Mouse (Mus musculus) lung, postnatal 0 days (tissue): ENCODE measurements around the gene Cenpt. TPM values are rescaled to one million over a fixed set of nuclear protein-coding genes. Genes with fewer than 3 reads are reported as not detected.

Experiments
- ATAC-seq: fragments of 200-750 bp; cut with Nextera tagmentation; 2 replicates; pipeline ENCODE4 v1.8.0; 2017; ENCODE audit warnings: moderate library complexity
- DNase-seq: peaks from one replicate; pipeline ENCODE4 v3.0.0-alpha.2; 2016; ENCODE audit warnings: low spot score
- H3K27ac ChIP-seq: fragments of 300-500 bp; sonication (generic); 2 replicates; pipeline ENCODE4 v1.5.1; 2014; ENCODE audit warnings: antibody characterized with exemption, mild to moderate bottlenecking, low read length, mixed read lengths
- H3K27me3 ChIP-seq: fragments of 300-500 bp; sonication (generic); replicated peaks from 2 replicates; pipeline ENCODE4 v1.6.1; 2014; ENCODE audit warnings: low read length, mixed read lengths; ENCODE audit not compliant: insufficient read depth
- H3K36me3 ChIP-seq: fragments of 300-500 bp; sonication (generic); 2 replicates; pipeline ENCODE4 v1.6.1; 2014; ENCODE audit warnings: low read length, mixed read lengths; ENCODE audit not compliant: insufficient read depth
- H3K4me1 ChIP-seq: fragments of 300-500 bp; sonication (generic); 2 replicates; pipeline ENCODE4 v1.6.1; 2014; ENCODE audit warnings: antibody characterized with exemption, low read depth, low read length, mixed read lengths; ENCODE audit not compliant: insufficient read depth
- H3K4me2 ChIP-seq: fragments of 300-500 bp; sonication (generic); replicated peaks from 2 replicates; pipeline ENCODE4 v1.6.1; 2014; ENCODE audit warnings: low read depth, mild to moderate bottlenecking, low read length, moderate library complexity, mixed read lengths
- H3K4me3 ChIP-seq: fragments of 300-500 bp; sonication (generic); 2 replicates; pipeline ENCODE4 v1.5.1; 2014; ENCODE audit warnings: low read depth, low read length
- H3K9ac ChIP-seq: fragments of 300-500 bp; sonication (generic); replicated peaks from 2 replicates; pipeline ENCODE4 v1.6.1; 2014; ENCODE audit warnings: low read depth, mild to moderate bottlenecking
- H3K9me3 ChIP-seq: fragments of 300-500 bp; sonication (generic); 2 replicates; pipeline ENCODE4 v1.6.1; 2016; ENCODE audit warnings: low read length, mixed read lengths
- CTCF ChIP-seq: IDR thresholded peaks from 2 replicates; pipeline ENCODE4 v1.5.1; 2016; ENCODE audit warnings: antibody characterized with exemption, mild to moderate bottlenecking
- EP300 ChIP-seq: IDR thresholded peaks from 2 replicates; pipeline ENCODE4 v1.6.1; 2016; ENCODE audit warnings: antibody characterized with exemption, mild to moderate bottlenecking, control low read depth
- WGBS: fragments of 180-500 bp; shearing (Covaris S2); extraction: QIAGEN DNeasy Blood & Tissue Kit; methylation state at CpG from one replicate; pipeline ENCODE4 v1.1.7; 2014; 5-methylcytosine and 5-hydroxymethylcytosine counted together
- polyA plus RNA-seq: library from polyadenylated mRNA; unstranded; fragments of >200 nt; fragmentation: Nextera tagmentation; extraction: Ambion mirVana; gene quantifications from 2 replicates; pipeline ENCODE4 v1.2.1, GENCODE M21; 2015

Cenpt gene
- polyA plus RNA-seq, 1 experiment from 2014 or later = 14.3 TPM

DNA sequence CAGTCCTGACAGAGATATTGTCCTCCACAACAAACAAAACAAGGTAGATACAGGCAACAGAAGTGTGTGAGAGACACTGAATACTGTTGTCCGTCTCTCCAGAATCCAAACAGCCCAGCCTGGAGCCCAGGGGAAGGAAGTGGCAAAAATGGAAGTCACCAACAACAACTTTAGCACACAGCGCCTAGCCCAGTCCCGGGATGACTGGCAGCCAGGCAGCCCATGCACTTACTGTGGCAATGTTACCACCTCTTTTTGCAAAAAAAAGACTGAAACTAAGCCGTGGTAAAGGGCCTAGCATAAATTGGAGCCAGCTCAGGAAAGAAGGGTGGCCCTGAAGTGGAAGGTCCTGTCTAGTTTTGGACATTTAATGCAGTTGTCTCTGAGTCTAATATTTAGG lies 26.7 kb downstream of the Cenpt start:
- H3K27me3 ChIP-seq = no peaks in the 10 kb centered on the region
- peaks cover 10% of the 10 kb centered on the region for H3K36me3 ChIP-seq
- peaks cover 13% of the 10 kb centered on the region for H3K4me1 ChIP-seq
- WGBS = 2% methylated on average over 4 of the region's 4 CpGs
- peak overlapping the region; percentile 82 for H3K27ac ChIP-seq
- peak overlapping the region; percentile 80 for H3K4me2 ChIP-seq
- peak; percentile 18 for DNase-seq
- no peak for ATAC-seq
- H3K9me3 ChIP-seq = no peaks in the 10 kb centered on the region
- H3K9ac ChIP-seq = peak overlapping the region; percentile 94
- H3K4me3 ChIP-seq = peak overlapping the region; percentile 96
- no peak for TF ChIP-seq EP300
- TF ChIP-seq CTCF = no peak

DNA sequence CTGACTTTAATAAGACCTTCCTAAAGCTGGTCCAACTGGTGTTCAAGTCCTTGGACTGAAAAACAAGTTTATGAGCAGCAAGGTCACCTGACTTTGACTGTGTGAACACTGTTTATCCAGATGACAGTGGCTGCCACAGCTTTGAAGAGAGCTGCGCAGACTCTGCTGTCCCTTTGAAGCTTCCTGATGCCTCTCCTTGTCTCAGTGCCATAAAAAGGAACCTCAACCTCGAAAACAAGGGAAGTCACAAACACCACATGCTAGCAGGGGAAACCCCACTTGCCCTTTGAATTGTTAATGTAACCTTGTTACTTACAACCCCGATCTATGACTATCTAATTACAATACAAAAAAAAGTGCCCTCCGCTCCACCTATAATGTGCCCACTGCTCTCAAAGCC lies 27.6 kb downstream of the Cenpt start:
- Histone ChIP-seq H3K27me3 (no peaks in the 10 kb centered on the region), H3K4me3 (peak overlapping the region; percentile 96; the same call in 1 of the 2 replicates), H3K4me2 (peak overlapping the region; percentile 80; the same call in 1 of the 2 replicates), H3K4me1 (peaks cover 13% of the 10 kb centered on the region), H3K36me3 (peaks cover 10% of the 10 kb centered on the region), H3K9ac (no peak overlapping the region), H3K27ac (no peak overlapping the region), H3K9me3 (no peaks in the 10 kb centered on the region)
- TF ChIP-seq CTCF (no peak), EP300 (no peak)
- no peak for ATAC-seq
- no peak for DNase-seq
- WGBS = 69% methylated on average over 4 of the region's 4 CpGs

DNA sequence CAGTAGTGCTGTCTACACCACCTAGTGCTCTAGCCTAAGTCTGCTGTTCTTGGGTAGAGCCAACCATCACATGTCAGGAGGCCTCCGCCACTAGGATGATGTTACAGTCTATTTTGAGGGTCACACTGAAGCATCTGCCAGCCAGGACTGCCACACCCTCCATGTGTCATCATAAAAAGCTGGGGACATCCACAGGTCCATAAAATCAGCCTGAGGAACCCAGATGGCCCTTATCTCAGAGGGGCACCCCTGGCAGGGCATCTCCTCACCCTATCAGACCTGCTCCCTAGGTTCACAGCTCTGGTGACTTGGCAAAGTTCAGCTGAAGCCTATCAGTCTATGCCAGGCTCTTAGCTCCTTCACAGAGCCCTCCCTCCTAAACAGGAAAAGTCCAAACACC lies 32.2 kb downstream of the Cenpt start:
- Histone ChIP-seq H3K4me3 (no peak overlapping the region), H3K9me3 (no peaks in the 10 kb centered on the region), H3K27me3 (no peaks in the 10 kb centered on the region), H3K27ac (no peak overlapping the region), H3K4me2 (no peak overlapping the region), H3K9ac (no peak overlapping the region), H3K36me3 (peaks cover 10% of the 10 kb centered on the region), H3K4me1 (peaks cover 3% of the 10 kb centered on the region)
- ATAC-seq (peak; percentile 74), DNase-seq (no peak)
- 79% methylated on average over 1 of the region's 1 CpGs for WGBS
- no peak for TF ChIP-seq EP300

DNA sequence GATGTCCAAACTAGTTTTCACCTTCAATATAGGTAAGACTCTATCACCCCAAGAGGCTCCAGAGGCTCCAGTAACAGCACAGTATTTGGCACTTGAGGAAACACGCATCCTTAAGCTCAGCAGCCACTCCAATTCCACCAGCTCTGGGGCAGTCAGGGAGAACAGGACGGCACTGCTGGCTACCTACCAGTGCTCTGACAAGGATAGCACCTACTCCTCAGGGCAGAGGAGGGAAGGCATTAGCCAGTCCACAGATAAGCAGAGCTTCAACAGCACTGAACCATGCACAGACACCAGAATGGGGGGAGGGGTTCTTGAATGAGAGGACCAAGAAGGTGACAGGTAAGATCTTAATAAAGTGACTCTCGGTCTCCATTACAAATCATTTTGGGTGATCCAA lies 33.4 kb downstream of the Cenpt start:
- ATAC-seq (no peak), DNase-seq (no peak)
- Histone ChIP-seq H3K4me3 (no peak overlapping the region), H3K4me2 (no peak overlapping the region), H3K27ac (no peak overlapping the region), H3K27me3 (no peaks in the 10 kb centered on the region), H3K9ac (no peak overlapping the region), H3K9me3 (no peaks in the 10 kb centered on the region), H3K36me3 (peaks cover 10% of the 10 kb centered on the region), H3K4me1 (no peaks in the 10 kb centered on the region)
- TF ChIP-seq EP300 (no peak), CTCF (no peak)
- WGBS = 78% methylated on average over 3 of the region's 3 CpGs

DNA sequence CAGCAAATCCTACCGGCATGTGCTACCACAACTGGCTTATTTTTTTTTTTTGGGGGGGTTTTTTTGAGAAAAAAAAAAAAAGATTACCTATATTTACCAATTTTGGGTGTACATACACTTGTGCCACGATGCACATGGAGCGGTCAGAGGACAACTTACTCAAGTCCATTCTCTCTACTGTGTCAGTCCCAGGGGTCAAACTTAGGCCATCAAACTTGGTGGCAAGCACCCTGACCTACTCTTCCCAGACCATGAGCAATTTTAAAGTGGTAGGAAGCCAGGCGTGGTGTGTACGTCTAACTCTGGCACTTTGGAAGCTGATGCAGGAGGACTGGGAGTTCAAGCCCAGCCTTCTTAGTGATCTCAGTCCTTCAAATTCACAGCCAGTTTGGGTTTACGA lies 39.8 kb downstream of the Cenpt start:
- Histone ChIP-seq H3K4me1 (peaks cover 6% of the 10 kb centered on the region; the same call in 1 of the 2 replicates), H3K9me3 (no peaks in the 10 kb centered on the region), H3K9ac (no peak overlapping the region), H3K4me3 (no peak overlapping the region), H3K36me3 (no peaks in the 10 kb centered on the region; the same call in 1 of the 2 replicates), H3K4me2 (no peak overlapping the region), H3K27ac (no peak overlapping the region), H3K27me3 (no peaks in the 10 kb centered on the region)
- no peak for TF ChIP-seq CTCF
- no peak for TF ChIP-seq EP300
- WGBS = 95% methylated on average over 6 of the region's 6 CpGs
- DNase-seq (no peak), ATAC-seq (no peak)

DNA sequence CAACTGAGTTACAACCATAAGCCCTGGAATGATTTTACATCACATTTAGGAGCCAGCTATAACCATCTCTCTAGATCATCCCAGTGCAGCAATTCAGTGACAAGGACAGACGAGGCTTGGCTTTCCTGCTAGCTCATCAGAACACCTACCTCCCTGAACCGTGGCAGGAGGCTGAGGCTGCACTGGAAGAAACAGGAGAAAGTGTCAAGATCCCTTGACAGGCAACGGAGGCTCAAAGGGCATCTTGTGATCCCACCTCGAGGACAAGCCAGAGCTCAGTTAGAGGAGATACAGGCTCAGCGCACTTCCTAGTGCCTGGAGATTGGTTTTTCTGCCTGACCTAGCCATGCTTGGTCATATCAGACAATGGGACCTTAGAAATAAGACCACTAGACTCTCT lies 40.6 kb downstream of the Cenpt start:
- ATAC-seq = no peak
- Histone ChIP-seq H3K4me1 (peaks cover 14% of the 10 kb centered on the region), H3K27me3 (no peaks in the 10 kb centered on the region), H3K36me3 (no peaks in the 10 kb centered on the region; the same call in 1 of the 2 replicates), H3K9ac (no peak overlapping the region), H3K9me3 (no peaks in the 10 kb centered on the region), H3K4me2 (no peak overlapping the region), H3K27ac (no peak overlapping the region), H3K4me3 (no peak overlapping the region)
- TF ChIP-seq CTCF (no peak), EP300 (no peak)
- DNase-seq = no peak
- WGBS = 76% methylated on average over 5 of the region's 5 CpGs

DNA sequence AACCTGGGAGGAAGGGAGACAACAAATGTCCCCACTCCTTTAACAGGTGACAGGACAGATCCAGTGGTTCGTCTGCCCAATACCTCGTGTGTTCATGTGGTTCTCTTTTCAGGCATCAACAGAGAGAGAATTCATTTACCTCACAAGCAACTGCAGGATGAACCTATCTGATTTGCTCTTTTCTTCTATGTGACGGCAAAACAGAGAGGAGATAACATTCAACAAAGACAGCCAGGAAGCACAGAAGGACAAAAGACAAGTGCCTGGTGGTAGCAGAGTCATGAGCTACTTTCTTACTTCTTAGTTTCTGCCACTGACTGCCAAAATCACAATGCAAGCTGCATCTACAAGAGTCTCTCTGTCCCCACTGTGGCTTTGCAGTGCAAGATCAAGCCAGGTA lies 41.5 kb downstream of the Cenpt start:
- DNase-seq = no peak
- Histone ChIP-seq H3K27me3 (no peaks in the 10 kb centered on the region), H3K4me3 (no peak overlapping the region), H3K27ac (no peak overlapping the region), H3K4me2 (no peak overlapping the region), H3K4me1 (peaks cover 15% of the 10 kb centered on the region), H3K9ac (no peak overlapping the region), H3K36me3 (no peaks in the 10 kb centered on the region; the same call in 1 of the 2 replicates), H3K9me3 (no peaks in the 10 kb centered on the region)
- no peak for TF ChIP-seq EP300
- TF ChIP-seq CTCF = no peak
- 66% methylated on average over 3 of the region's 3 CpGs for WGBS
- no peak for ATAC-seq
